Mouse (Mus musculus) spleen, adult 2 months (tissue): Measurements from ENCODE around the gene Aox1. TPM values are rescaled to one million over a fixed set of nuclear protein-coding genes. Genes with fewer than 3 reads are reported as not detected.
"Not testable (repeated sequence)": the region's sequence is repeated elsewhere in the genome, so short reads cannot be mapped to it uniquely, and the experiment has no call there.

ENCODE experiments used
- DNase-seq, 2 experiments: peaks; one replicate each; pipeline versions ENCODE4 v3.0.0 to v3.0.0-alpha.2; 2012 to 2021; ENCODE audit warnings: low spot score in 2 of 2, low read depth in 1 of 2
- H3K27ac ChIP-seq: fragments of 200-500 bp; 2 replicates; pipeline ENCODE4 v1.5.1; 2012; ENCODE audit warnings: low read length, inconsistent platforms; ENCODE audit not compliant: insufficient read depth
- H3K27me3 ChIP-seq: fragments of 200-500 bp; 2 replicates; pipeline ENCODE4 v1.6.1; 2012; ENCODE audit warnings: mild to moderate bottlenecking, moderate library complexity, low read length, inconsistent platforms; ENCODE audit not compliant: control insufficient read depth, insufficient read depth
- H3K36me3 ChIP-seq: fragments of 200-500 bp; 2 replicates; pipeline ENCODE4 v1.6.1; 2012; ENCODE audit warnings: mild to moderate bottlenecking, low read length, inconsistent platforms; ENCODE audit not compliant: control insufficient read depth, insufficient read depth
- H3K4me1 ChIP-seq: fragments of 200-500 bp; 2 replicates; pipeline ENCODE4 v1.6.1; 2011; ENCODE audit warnings: inconsistent platforms; ENCODE audit not compliant: control insufficient read depth, insufficient read depth, insufficient read length
- H3K4me3 ChIP-seq: fragments of 200-500 bp; 2 replicates; pipeline ENCODE4 v1.5.1; 2011; ENCODE audit warnings: mild to moderate bottlenecking, inconsistent platforms; ENCODE audit not compliant: insufficient read depth, insufficient read length; ENCODE audit errors: extremely low read depth
- CTCF ChIP-seq: fragments of 200-500 bp; IDR thresholded peaks from 2 replicates; pipeline ENCODE4 v1.5.1; 2011; ENCODE audit warnings: mild to moderate bottlenecking, inconsistent platforms; ENCODE audit not compliant: insufficient read depth, insufficient read length, insufficient replicate concordance; ENCODE audit errors: extremely low read depth
- POLR2A ChIP-seq: fragments of 200-500 bp; IDR thresholded peaks from 2 replicates; pipeline ENCODE4 v1.6.1; 2011; ENCODE audit warnings: low read depth, low read length, inconsistent platforms
- WGBS: fragments of 180-500 bp; shearing (Covaris S2); methylation state at CpG from one replicate; pipeline ENCODE4 v1.1.7; 2018; 5-methylcytosine and 5-hydroxymethylcytosine counted together
- polyA plus RNA-seq: library from polyadenylated mRNA; depleted of rRNA; stranded (reverse); fragments of >200 nt; gene quantifications from 2 replicates; pipeline ENCODE4 v1.2.3, GENCODE M21; 2012

Gene Aox1
- polyA plus RNA-seq, 1 experiment = 0.57 TPM

GRCm38 (mm10) chr1:58018856-58019255 is 10.9 kb upstream of the Aox1 start, which contains the start of gene Kctd18:
Gene Kctd18 (minus strand): TSS chr1:58018956.
- H3K4me3 ChIP-seq = no peak within 1 kb of the TSS
- H3K4me1 ChIP-seq = no peaks in the 10 kb centered on the region
- 0 out of 2 replicates have a peak, but pooled peaks cover 2% of the 10 kb centered on the region for H3K36me3 ChIP-seq
- no peak for TF ChIP-seq POLR2A
- TF ChIP-seq CTCF = no peak
- WGBS = 98% methylated on average over 7 of the region's 7 CpGs
- no peaks in the 10 kb centered on the region for H3K27me3 ChIP-seq
- no peak for DNase-seq
- H3K27ac ChIP-seq = no peak within 1 kb of the TSS

GRCm38 (mm10) chr1:58027707-58028106 is 2.0 kb upstream of the Aox1 start:
- DNase-seq = no peak
- no peak for TF ChIP-seq POLR2A
- no peak for TF ChIP-seq CTCF
- Histone ChIP-seq H3K4me1 (no peaks in the 10 kb centered on the region), H3K36me3 (no peaks in the 10 kb centered on the region), H3K4me3 (no peak overlapping the region), H3K27ac (no peak overlapping the region), H3K27me3 (no peaks in the 10 kb centered on the region)
- WGBS = 84% methylated on average over 7 of the region's 7 CpGs

GRCm38 (mm10) chr1:58030156-58030871 is 583 bp downstream of the Aox1 start:
- Histone ChIP-seq H3K27ac (no peak overlapping the region), H3K27me3 (no peaks in the 10 kb centered on the region), H3K36me3 (no peaks in the 10 kb centered on the region), H3K4me3 (no peak overlapping the region), H3K4me1 (no peaks in the 10 kb centered on the region)
- TF ChIP-seq POLR2A (no peak), CTCF (no peak)
- WGBS = 64% methylated on average over 13 of the region's 13 CpGs
- DNase-seq = no peak

GRCm38 (mm10) chr1:58031160-58031769 is 1.5 kb downstream of the Aox1 start:
- H3K27me3 ChIP-seq = no peaks in the 10 kb centered on the region
- peak; percentile 8 to 30 for DNase-seq
- H3K36me3 ChIP-seq = no peaks in the 10 kb centered on the region
- WGBS = 67% methylated on average over 10 of the region's 10 CpGs
- H3K27ac ChIP-seq = no peak overlapping the region
- peak; percentile 48; the same call in 1 of the 2 replicates for TF ChIP-seq CTCF
- no peak for TF ChIP-seq POLR2A
- no peak overlapping the region for H3K4me3 ChIP-seq
- no peaks in the 10 kb centered on the region for H3K4me1 ChIP-seq

- H3K36me3 ChIP-seq, H3K4me1 ChIP-seq, H3K4me3 ChIP-seq, H3K27me3 ChIP-seq, H3K27ac ChIP-seq, DNase-seq: not testable (repeated sequence)
- 89% methylated on average over 9 of the region's 9 CpGs for WGBS
Observed at GRCm38 (mm10) chr1:58037306-58037705, 7.6 kb downstream of the Aox1 start.

- no peak for TF ChIP-seq CTCF
- TF ChIP-seq POLR2A = no peak
- H3K4me1 ChIP-seq = no peaks in the 10 kb centered on the region
- no peaks in the 10 kb centered on the region for H3K27me3 ChIP-seq
- H3K4me3 ChIP-seq = no peak overlapping the region
- WGBS = 64% methylated on average over 3 of the region's 3 CpGs
- no peak for DNase-seq
- H3K36me3 ChIP-seq = no peaks in the 10 kb centered on the region
- no peak overlapping the region for H3K27ac ChIP-seq
Observed at GRCm38 (mm10) chr1:58045076-58045475, 15.3 kb downstream of the Aox1 start.

GRCm38 (mm10) chr1:58045546-58045945 is 15.8 kb downstream of the Aox1 start:
- Histone ChIP-seq H3K27me3 (no peaks in the 10 kb centered on the region), H3K36me3 (no peaks in the 10 kb centered on the region), H3K27ac (no peak overlapping the region), H3K4me3 (no peak overlapping the region), H3K4me1 (no peaks in the 10 kb centered on the region)
- no peak for DNase-seq
- TF ChIP-seq CTCF (no peak), POLR2A (no peak)
- WGBS = 86% methylated on average over 5 of the region's 5 CpGs
